Mouse (Mus musculus) forebrain, embryonic 10.5 days (tissue): ENCODE results near the gene Adprm. TPM values are rescaled to one million over a fixed set of nuclear protein-coding genes. Genes with fewer than 3 reads are reported as not detected.

Experiments used
- microRNA-seq: library from miRNA; unstranded; fragments of <30 nt; microRNA quantifications from one replicate; pipeline ENCODE4, GENCODE M21; 2017
- polyA plus RNA-seq: library from polyadenylated mRNA; unstranded; fragments of >200 nt; fragmentation: Nextera tagmentation; extraction: Ambion mirVana; gene quantifications from 2 replicates; pipeline ENCODE4 v1.2.1, GENCODE M21; 2016

Gene Adprm
- polyA plus RNA-seq, 1 experiment from 2014 or later = 28.5 TPM

Small RNAs within 50 kb of the gene (microRNA-seq; reads per million reads assigned to microRNA genes)
- gene Mir6923 = not detected

Other genes with a start within 250 kb of the Adprm start
- 0.04 TPM in 1 of 2 replicates, not detected in the other for gene Pirt, start 140.6 kb downstream of the Adprm start, polyA plus RNA-seq
- not detected in 2 replicates for gene Tmem238l, start 96.0 kb downstream of the Adprm start, polyA plus RNA-seq
- gene Tmem220, start 27.4 kb downstream of the Adprm start, polyA plus RNA-seq = 0.63 and 0.86 TPM in 2 replicates
- gene Sco1, start 76 bp upstream of the Adprm start, polyA plus RNA-seq = 21.1 and 22.9 TPM in 2 replicates
- 0.28 and 0.37 TPM in 2 replicates for gene Myh3, start 25.7 kb upstream of the Adprm start, polyA plus RNA-seq
- not detected in 2 replicates for gene Myh2, start 118.4 kb upstream of the Adprm start, polyA plus RNA-seq
- not detected in 2 replicates for gene Myh1, start 147.5 kb upstream of the Adprm start, polyA plus RNA-seq
- not detected in 2 replicates for gene Myh4, start 185.4 kb upstream of the Adprm start, polyA plus RNA-seq
- not detected in 2 replicates for gene Myh8, start 224.5 kb upstream of the Adprm start, polyA plus RNA-seq